Mouse (Mus musculus) ES-Bruce4 (cell line): ENCODE data around the gene Plagl1. TPM values are rescaled to one million over a fixed set of nuclear protein-coding genes. Genes with fewer than 3 reads are reported as not detected.

Source experiments
- H3K27ac ChIP-seq: 2 replicates; pipeline ENCODE4 v1.5.1; 2012; ENCODE audit warnings: low read length, inconsistent platforms; ENCODE audit not compliant: insufficient read depth
- H3K27me3 ChIP-seq: 2 replicates; pipeline ENCODE4 v1.6.1; 2012; ENCODE audit warnings: mild to moderate bottlenecking, low read length, inconsistent platforms; ENCODE audit not compliant: control insufficient read depth, poor library complexity, insufficient read depth, severe bottlenecking
- H3K36me3 ChIP-seq: 2 replicates; pipeline ENCODE4 v1.6.1; 2012; ENCODE audit warnings: inconsistent platforms, mild to moderate bottlenecking, low read length, moderate library complexity; ENCODE audit not compliant: control insufficient read depth, poor library complexity, insufficient read depth, severe bottlenecking
- H3K4me1 ChIP-seq: one replicate; pipeline ENCODE4 v1.8.1; 2011; ENCODE audit warnings: low read length; ENCODE audit not compliant: control insufficient read depth, insufficient read depth
- H3K4me3 ChIP-seq: 2 replicates; pipeline ENCODE4 v1.5.1; 2011; ENCODE audit warnings: low read depth, mild to moderate bottlenecking, low read length
- H3K9ac ChIP-seq: 2 replicates; pipeline ENCODE4 v1.6.1; 2012; ENCODE audit warnings: low read depth, mild to moderate bottlenecking, inconsistent platforms; ENCODE audit not compliant: poor library complexity, severe bottlenecking
- H3K9me3 ChIP-seq: replicated peaks from 2 replicates; pipeline ENCODE4 v1.6.1; 2012; ENCODE audit warnings: mild to moderate bottlenecking, low read length, inconsistent platforms; ENCODE audit not compliant: control insufficient read depth, poor library complexity, insufficient read depth, severe bottlenecking
- CTCF ChIP-seq: IDR thresholded peaks from one replicate; pipeline ENCODE4 v1.8.1; 2011; ENCODE audit warnings: low read depth, low read length
- EP300 ChIP-seq: IDR thresholded peaks from 2 replicates; pipeline ENCODE4 v1.6.1; 2011; ENCODE audit warnings: low read depth, low read length; ENCODE audit not compliant: insufficient read depth
- POLR2A ChIP-seq: IDR thresholded peaks from one replicate; pipeline ENCODE4 v1.8.1; 2011; ENCODE audit warnings: low read length; ENCODE audit not compliant: insufficient read depth
- polyA plus RNA-seq: library from polyadenylated mRNA; stranded (reverse); fragments of >200 nt; gene quantifications from 2 replicates; pipeline ENCODE4 v1.2.4, GENCODE M21; 2011; ENCODE audit warnings: low read depth; ENCODE audit not compliant: missing spikeins, insufficient read depth, insufficient read length

Plagl1 gene
- polyA plus RNA-seq, 1 experiment: 23.2 TPM

DNA sequence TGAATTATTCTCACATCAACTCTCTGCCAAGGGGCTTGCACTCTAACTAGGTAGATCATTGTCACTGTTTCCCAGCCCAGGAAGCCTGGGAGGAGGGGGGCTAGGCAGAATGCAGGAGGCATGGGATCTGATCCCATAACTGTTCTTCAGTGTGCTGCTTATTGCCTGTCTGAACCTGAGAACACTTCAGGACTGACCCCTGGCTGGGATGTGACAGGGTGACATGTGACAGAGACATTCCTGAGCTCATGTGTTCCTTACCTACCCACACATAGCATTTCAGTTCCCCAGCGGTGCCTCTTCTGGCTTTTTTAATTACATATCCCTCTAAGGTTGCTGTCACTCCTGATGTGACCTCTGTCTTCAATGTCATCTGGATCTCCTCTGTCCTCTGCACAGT lies 49.5 kb downstream of the Plagl1 start:
- TF ChIP-seq CTCF (no peak), POLR2A (no peak), EP300 (no peak)
- no peak overlapping the region for H3K27ac ChIP-seq
- H3K4me1 ChIP-seq: no peaks in the 10 kb centered on the region
- H3K4me3 ChIP-seq: no peak overlapping the region
- no peak overlapping the region for H3K9ac ChIP-seq
- H3K36me3 ChIP-seq: no peaks in the 10 kb centered on the region
- no peaks in the 10 kb centered on the region for H3K9me3 ChIP-seq
- no peaks in the 10 kb centered on the region for H3K27me3 ChIP-seq

DNA sequence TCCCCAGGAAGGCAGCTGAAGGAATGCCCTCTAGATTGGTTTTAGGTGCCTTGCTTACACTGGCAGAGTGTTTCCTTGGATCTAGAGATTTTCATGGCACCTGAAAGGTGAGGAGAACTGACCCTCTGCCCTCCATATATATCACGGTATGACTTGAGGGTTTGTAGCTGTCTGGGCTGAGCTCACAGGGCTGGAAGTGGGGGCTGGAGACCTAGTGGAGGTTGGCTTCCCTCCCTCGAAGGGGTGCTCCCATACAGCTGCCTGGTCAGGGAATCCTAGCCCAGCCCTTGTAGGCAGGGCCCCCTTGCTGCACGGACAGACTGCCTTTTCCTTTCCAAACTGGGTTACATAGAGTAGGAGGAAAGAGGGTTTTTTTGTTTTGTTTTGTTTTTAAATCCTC lies 52.5 kb downstream of the Plagl1 start:
- TF ChIP-seq EP300: no peak
- no peak for TF ChIP-seq POLR2A
- no peak for TF ChIP-seq CTCF
- Histone ChIP-seq H3K9me3 (no peaks in the 10 kb centered on the region), H3K9ac (no peak overlapping the region), H3K4me3 (no peak overlapping the region), H3K36me3 (no peaks in the 10 kb centered on the region), H3K27ac (no peak overlapping the region), H3K27me3 (no peaks in the 10 kb centered on the region), H3K4me1 (no peaks in the 10 kb centered on the region)

DNA sequence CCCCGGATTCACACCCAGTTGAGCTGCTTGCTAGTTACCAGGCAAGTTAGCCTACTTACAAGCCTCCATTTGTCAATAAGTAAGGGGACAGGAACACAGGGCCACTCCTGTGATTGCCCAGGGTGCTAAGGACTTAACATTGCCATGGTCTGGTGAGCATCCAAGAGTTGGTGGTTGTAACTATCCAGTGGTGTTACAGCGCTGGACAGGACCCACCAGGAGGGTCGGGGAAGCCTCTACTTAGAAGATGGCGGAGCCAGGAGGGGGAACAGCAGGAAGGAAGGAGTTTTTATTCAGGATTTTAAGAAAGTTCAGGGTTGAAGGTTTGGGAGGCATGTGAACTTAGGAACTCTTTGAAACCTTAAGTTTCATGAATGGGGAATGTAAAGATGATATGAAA lies 53.3 kb downstream of the Plagl1 start:
- no peak overlapping the region for H3K27ac ChIP-seq
- H3K4me3 ChIP-seq: no peak overlapping the region

DNA sequence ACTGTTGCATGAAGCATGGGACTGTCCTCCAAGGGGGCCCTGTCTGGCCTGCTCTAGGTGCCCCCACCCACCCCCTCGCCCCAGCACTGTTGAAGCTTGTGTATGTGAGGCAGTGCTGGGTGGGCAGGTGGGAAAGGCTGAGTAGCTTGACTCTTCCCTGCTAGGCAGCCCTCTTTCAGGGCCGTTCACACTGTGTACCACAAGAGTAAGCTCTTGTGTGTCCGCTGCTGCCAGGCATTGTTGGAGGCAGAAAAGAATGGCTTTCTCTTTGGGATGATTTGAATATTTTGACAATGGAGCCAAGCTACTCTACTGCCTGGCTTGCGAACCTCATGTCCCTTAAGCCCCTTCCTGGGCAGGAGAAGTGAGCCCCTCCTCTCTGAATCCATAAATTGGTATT lies 54.7 kb downstream of the Plagl1 start:
- no peaks in the 10 kb centered on the region for H3K9me3 ChIP-seq
- TF ChIP-seq POLR2A: no peak
- no peak for TF ChIP-seq CTCF
- TF ChIP-seq EP300: no peak
- H3K4me3 ChIP-seq: no peak overlapping the region
- no peak overlapping the region for H3K27ac ChIP-seq
- no peaks in the 10 kb centered on the region for H3K36me3 ChIP-seq
- no peaks in the 10 kb centered on the region for H3K4me1 ChIP-seq
- no peaks in the 10 kb centered on the region; the same call in 1 of the 2 replicates for H3K27me3 ChIP-seq
- no peak overlapping the region for H3K9ac ChIP-seq

More for the DNA sequence above, 53.3 kb downstream of the Plagl1 start:
- no peaks in the 10 kb centered on the region for H3K4me1 ChIP-seq
- H3K27me3 ChIP-seq: no peaks in the 10 kb centered on the region; the same call in 1 of the 2 replicates
- no peaks in the 10 kb centered on the region for H3K9me3 ChIP-seq
- TF ChIP-seq POLR2A (no peak), CTCF (no peak), EP300 (no peak)
- H3K36me3 ChIP-seq: no peaks in the 10 kb centered on the region
- H3K9ac ChIP-seq: no peak overlapping the region

DNA sequence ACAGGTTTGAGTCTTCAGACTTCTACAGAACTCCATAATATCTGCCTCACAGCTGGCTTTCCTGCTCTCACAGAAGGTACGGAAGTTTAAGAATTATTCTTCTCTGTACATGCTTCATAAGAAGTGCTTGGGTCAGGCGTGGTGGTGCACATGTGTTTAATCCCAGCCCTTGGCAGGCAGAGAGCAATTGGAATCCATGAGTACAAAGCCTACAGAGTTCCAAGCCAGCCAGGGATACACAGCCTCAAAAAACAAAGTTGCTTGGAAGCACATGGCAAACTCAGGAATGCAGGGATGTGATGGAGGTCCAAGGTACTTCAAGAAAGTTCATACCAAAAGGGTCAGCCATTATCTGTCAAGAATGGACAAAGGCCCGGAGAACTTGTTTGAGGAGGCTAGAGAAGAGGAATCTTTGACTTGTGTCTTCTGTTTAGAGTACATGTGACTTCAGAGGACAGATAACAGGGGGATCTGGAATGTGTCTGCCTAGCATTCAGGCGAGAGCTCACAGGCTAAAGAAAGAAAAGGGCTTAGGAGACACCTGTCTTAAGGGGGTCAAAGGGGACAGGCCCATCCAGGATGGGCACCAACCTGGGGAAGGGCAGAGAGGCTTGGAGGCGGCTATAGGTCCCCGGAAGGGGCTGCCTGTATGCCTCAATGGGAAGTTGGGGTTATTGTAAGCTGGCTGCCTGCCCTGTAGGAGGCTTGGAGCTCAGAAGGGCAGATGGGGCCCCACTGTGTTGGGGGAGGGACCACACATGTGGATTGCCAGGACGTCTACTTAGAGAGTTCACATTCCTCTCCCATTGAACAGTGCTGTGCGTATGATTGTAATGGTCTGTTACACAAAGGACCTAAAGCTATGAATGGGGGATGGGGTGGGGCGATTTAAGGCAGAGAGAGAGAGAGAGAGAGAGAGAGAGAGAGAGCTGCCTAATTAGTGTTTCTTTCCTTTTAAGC lies 56.7 kb downstream of the Plagl1 start:
- no peak for TF ChIP-seq CTCF
- TF ChIP-seq EP300: no peak
- no peak for TF ChIP-seq POLR2A
- H3K27me3 ChIP-seq: no peaks in the 10 kb centered on the region; the same call in 1 of the 2 replicates
- no peaks in the 10 kb centered on the region for H3K36me3 ChIP-seq
- no peak overlapping the region for H3K27ac ChIP-seq
- H3K4me1 ChIP-seq: no peaks in the 10 kb centered on the region
- no peak overlapping the region for H3K4me3 ChIP-seq
- no peak overlapping the region for H3K9ac ChIP-seq
- no peaks in the 10 kb centered on the region for H3K9me3 ChIP-seq

DNA sequence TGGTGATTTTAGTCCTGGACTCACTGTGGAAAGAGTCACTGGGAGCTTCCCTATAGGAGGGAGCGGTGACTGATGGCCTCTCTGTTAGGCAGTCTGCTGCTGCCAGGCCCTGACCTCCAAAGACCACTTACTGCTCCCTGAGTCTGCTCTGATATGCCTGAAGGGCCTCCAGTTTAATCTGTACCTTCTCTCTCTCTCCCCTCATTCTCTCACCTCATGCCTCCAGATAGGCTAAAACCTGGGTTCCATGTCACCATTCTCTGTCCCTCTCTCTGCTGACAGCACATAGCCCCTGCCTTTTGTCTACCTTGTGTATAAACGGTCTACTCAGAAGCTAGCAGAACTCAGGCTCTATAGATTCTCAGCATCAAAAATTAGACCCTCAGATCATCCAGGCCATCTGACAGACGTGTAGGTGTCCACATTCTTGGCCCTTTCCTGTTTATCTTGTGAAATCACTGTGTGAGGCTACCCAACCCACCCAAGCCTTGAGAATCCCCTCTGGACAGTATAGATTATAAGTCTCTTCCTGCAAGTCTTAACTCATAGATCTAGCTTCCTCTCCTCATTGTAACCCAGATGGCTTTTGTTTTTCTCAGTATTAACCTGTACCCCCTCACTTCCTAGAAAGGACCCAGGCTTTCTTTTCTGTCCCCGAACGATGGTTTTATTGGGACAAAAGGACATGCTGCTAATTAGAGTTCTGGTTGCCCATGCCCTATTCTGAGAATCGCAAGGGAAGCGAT lies 57.9 kb downstream of the Plagl1 start:
- H3K27me3 ChIP-seq: no peaks in the 10 kb centered on the region; the same call in 1 of the 2 replicates
- no peaks in the 10 kb centered on the region for H3K4me1 ChIP-seq
- H3K4me3 ChIP-seq: no peak overlapping the region
- no peaks in the 10 kb centered on the region for H3K36me3 ChIP-seq
- H3K27ac ChIP-seq: no peak overlapping the region
- no peak overlapping the region for H3K9ac ChIP-seq
- TF ChIP-seq POLR2A (no peak), CTCF (no peak), EP300 (no peak)
- H3K9me3 ChIP-seq: no peaks in the 10 kb centered on the region
